Mouse (Mus musculus) small intestine, adult 2 months (tissue): ENCODE measurements around the gene Copg2. TPM values are rescaled to one million over a fixed set of nuclear protein-coding genes. Genes with fewer than 3 reads are reported as not detected.

Experiments
- H3K27ac ChIP-seq: fragments of 200-500 bp; 2 replicates; pipeline ENCODE4 v1.5.1; 2012; ENCODE audit warnings: low read depth, low read length, control low read depth, inconsistent platforms; ENCODE audit not compliant: insufficient read depth
- H3K27me3 ChIP-seq: fragments of 200-500 bp; 2 replicates; pipeline ENCODE4 v1.6.1; 2012; ENCODE audit warnings: mild to moderate bottlenecking, moderate library complexity, low read length, inconsistent platforms; ENCODE audit not compliant: control insufficient read depth, insufficient read depth
- H3K36me3 ChIP-seq: fragments of 200-500 bp; 2 replicates; pipeline ENCODE4 v1.6.1; 2012; ENCODE audit warnings: mild to moderate bottlenecking, low read length, control low read depth, inconsistent platforms; ENCODE audit not compliant: control insufficient read depth, insufficient read depth
- H3K4me1 ChIP-seq: fragments of 200-500 bp; 2 replicates; pipeline ENCODE4 v1.6.1; 2012; ENCODE audit warnings: low read length, inconsistent platforms, mixed read lengths; ENCODE audit not compliant: control insufficient read depth, insufficient read depth, insufficient read length
- H3K4me3 ChIP-seq: fragments of 200-500 bp; 2 replicates; pipeline ENCODE4 v1.5.1; 2012; ENCODE audit warnings: low read depth, mild to moderate bottlenecking, control low read depth, inconsistent platforms, low read length, moderate library complexity
- CTCF ChIP-seq: fragments of 200-500 bp; IDR thresholded peaks from 2 replicates; pipeline ENCODE4 v1.5.1; 2012; ENCODE audit warnings: low read depth, mild to moderate bottlenecking, control low read depth, inconsistent platforms, low read length, moderate library complexity, mixed read lengths; ENCODE audit not compliant: insufficient replicate concordance, insufficient read length; ENCODE audit errors: extremely low read depth
- POLR2A ChIP-seq: fragments of 200-500 bp; IDR thresholded peaks from 2 replicates; pipeline ENCODE4 v1.6.1; 2012; ENCODE audit warnings: low read depth, mild to moderate bottlenecking, control low read depth, inconsistent platforms, low read length, moderate library complexity
- WGBS: fragments of 180-500 bp; shearing (Covaris S2); methylation state at CpG from one replicate; pipeline ENCODE4 v1.1.7; 2018; 5-methylcytosine and 5-hydroxymethylcytosine counted together
- polyA plus RNA-seq: library from polyadenylated mRNA; depleted of rRNA; stranded (reverse); fragments of >200 nt; gene quantifications from 2 replicates; pipeline ENCODE4 v1.2.3, GENCODE M21; 2012

Gene Copg2
- polyA plus RNA-seq, 1 experiment: 3.1 TPM

- 71% methylated on average over 11 of the region's 11 CpGs for WGBS
- H3K27ac ChIP-seq: no peak overlapping the region
- no peak overlapping the region for H3K4me3 ChIP-seq
- TF ChIP-seq POLR2A (no peak), CTCF (no peak)
- H3K27me3 ChIP-seq: peaks cover 3% of the 10 kb centered on the region; the same call in 1 of the 2 replicates
- H3K36me3 ChIP-seq: no peaks in the 10 kb centered on the region
- H3K4me1 ChIP-seq: no peaks in the 10 kb centered on the region
Measured at GRCm38 (mm10) chr6:30713896-30714295, 182.7 kb downstream of the Copg2 start.

GRCm38 (mm10) chr6:30713455-30713854 is 183.1 kb downstream of the Copg2 start:
- 85% methylated on average over 6 of the region's 6 CpGs for WGBS
- no peak overlapping the region for H3K4me3 ChIP-seq
- no peak overlapping the region for H3K27ac ChIP-seq
- H3K36me3 ChIP-seq: no peaks in the 10 kb centered on the region
- H3K4me1 ChIP-seq: no peaks in the 10 kb centered on the region
- peaks cover 3% of the 10 kb centered on the region; the same call in 1 of the 2 replicates for H3K27me3 ChIP-seq
- TF ChIP-seq CTCF (no peak), POLR2A (no peak)

- 62% methylated on average over 7 of the region's 7 CpGs for WGBS
- H3K27ac ChIP-seq: no peak overlapping the region
- peaks cover 3% of the 10 kb centered on the region; the same call in 1 of the 2 replicates for H3K27me3 ChIP-seq
- no peaks in the 10 kb centered on the region for H3K4me1 ChIP-seq
- H3K36me3 ChIP-seq: no peaks in the 10 kb centered on the region
- H3K4me3 ChIP-seq: no peak overlapping the region
- TF ChIP-seq POLR2A (no peak), CTCF (no peak)
Measured at GRCm38 (mm10) chr6:30712484-30712883, 184.1 kb downstream of the Copg2 start.

DNA sequence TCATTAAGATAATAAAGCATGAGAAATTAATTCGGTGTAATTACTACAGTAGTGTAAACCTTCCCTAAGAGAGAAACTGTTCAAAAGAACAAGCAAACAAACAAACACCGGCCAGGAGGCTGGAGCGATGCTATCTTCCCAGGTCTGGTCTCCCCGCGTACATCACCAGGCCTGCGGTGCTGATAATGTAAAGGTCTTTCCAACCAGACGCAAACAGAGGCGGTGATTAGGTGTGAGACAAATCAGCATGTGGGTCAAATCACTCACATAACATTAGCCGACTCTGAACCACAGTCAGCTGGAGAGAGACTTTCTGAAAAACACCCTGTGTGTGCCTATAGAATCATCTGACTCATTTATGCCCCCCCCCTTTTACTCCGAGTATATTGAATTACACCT is 185.2 kb downstream of the Copg2 start:
- 67% methylated on average over 10 of the region's 10 CpGs for WGBS
- no peak overlapping the region for H3K27ac ChIP-seq

GRCm38 (mm10) chr6:30710371-30711364 is 185.9 kb downstream of the Copg2 start:
- Histone ChIP-seq H3K4me3 (no peak overlapping the region), H3K4me1 (no peaks in the 10 kb centered on the region), H3K27ac (no peak overlapping the region), H3K27me3 (peaks cover 3% of the 10 kb centered on the region; the same call in 1 of the 2 replicates), H3K36me3 (no peaks in the 10 kb centered on the region)
- TF ChIP-seq POLR2A (no peak), CTCF (no peak)
- WGBS: 61% methylated on average over 25 of the region's 25 CpGs

More for the DNA sequence above, 185.2 kb downstream of the Copg2 start:
- H3K4me3 ChIP-seq: no peak overlapping the region
- H3K36me3 ChIP-seq: no peaks in the 10 kb centered on the region
- peaks cover 3% of the 10 kb centered on the region; the same call in 1 of the 2 replicates for H3K27me3 ChIP-seq
- TF ChIP-seq POLR2A: no peak
- TF ChIP-seq CTCF: no peak
- H3K4me1 ChIP-seq: no peaks in the 10 kb centered on the region

DNA sequence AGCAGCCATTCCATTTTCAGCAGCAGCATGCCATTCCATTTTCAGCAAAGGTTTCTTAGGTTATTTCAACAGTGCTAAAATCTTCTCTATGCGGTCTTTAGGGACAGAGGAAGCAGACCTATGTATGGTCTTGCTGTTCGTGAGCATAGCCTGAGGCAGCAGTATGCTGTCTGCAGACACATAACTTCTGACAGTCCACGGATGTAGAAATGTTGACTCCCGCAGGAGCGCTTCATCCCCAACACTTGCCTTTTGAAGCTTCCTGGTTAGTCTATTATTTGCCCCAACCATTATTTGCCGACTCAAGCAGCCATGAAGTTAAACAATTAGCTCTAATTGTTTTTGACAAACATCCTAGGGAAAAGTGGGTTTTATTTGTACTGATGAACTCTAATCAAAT is 187.5 kb downstream of the Copg2 start:
- Histone ChIP-seq H3K36me3 (no peaks in the 10 kb centered on the region), H3K4me1 (no peaks in the 10 kb centered on the region), H3K4me3 (no peak overlapping the region), H3K27me3 (peaks cover 3% of the 10 kb centered on the region; the same call in 1 of the 2 replicates), H3K27ac (no peak overlapping the region)
- WGBS: 71% methylated on average over 6 of the region's 6 CpGs
- TF ChIP-seq CTCF: no peak
- TF ChIP-seq POLR2A: no peak

- H3K36me3 ChIP-seq: no peaks in the 10 kb centered on the region
- H3K27ac ChIP-seq: no peak overlapping the region
- no peaks in the 10 kb centered on the region for H3K4me1 ChIP-seq
- H3K4me3 ChIP-seq: no peak overlapping the region
- no peaks in the 10 kb centered on the region for H3K27me3 ChIP-seq
- WGBS: 78% methylated on average over 9 of the region's 9 CpGs
- no peak for TF ChIP-seq POLR2A
- no peak for TF ChIP-seq CTCF
Measured at GRCm38 (mm10) chr6:30703977-30704602, 192.5 kb downstream of the Copg2 start.
